Mouse (Mus musculus): Measurements from ENCODE around the gene Unc119.

- TF ChIP-seq CTCF (IDR thresholded peaks at IDR 0.05; ENCODE audit: low read depth) (no peak), EP300 (IDR thresholded peaks at IDR 0.05; ENCODE audit: low read depth) (no peak)
Measured at GRCm38 (mm10) chr11:78396950-78397349, 53.7 kb downstream of the Unc119 start.
